Mouse (Mus musculus) limb, embryonic 13.5 days (tissue): ENCODE results near the gene Gpkow. TPM values are rescaled to one million over a fixed set of nuclear protein-coding genes. Genes with fewer than 3 reads are reported as not detected.

ENCODE experiments used
- ATAC-seq: fragments of 200-750 bp; cut with Nextera tagmentation; 2 replicates; pipeline ENCODE4 v1.8.0; 2017; ENCODE audit warnings: low read depth, moderate number of reproducible peaks, moderate TSS enrichment; ENCODE audit not compliant: low FRiP score
- H3K27ac ChIP-seq: fragments of 300-500 bp; sonication (generic); 2 replicates; pipeline ENCODE4 v1.5.1; 2015; ENCODE audit warnings: inconsistent platforms, mild to moderate bottlenecking, moderate library complexity
- H3K27me3 ChIP-seq: fragments of 300-500 bp; sonication (generic); 2 replicates; pipeline ENCODE4 v1.6.1; 2015; ENCODE audit warnings: mild to moderate bottlenecking, inconsistent platforms
- H3K36me3 ChIP-seq: fragments of 300-500 bp; sonication (generic); 2 replicates; pipeline ENCODE4 v1.6.1; 2015; ENCODE audit warnings: inconsistent platforms, mild to moderate bottlenecking, moderate library complexity
- H3K4me1 ChIP-seq: fragments of 300-500 bp; sonication (generic); 2 replicates; pipeline ENCODE4 v1.6.1; 2015; ENCODE audit warnings: inconsistent platforms
- H3K4me2 ChIP-seq: fragments of 300-500 bp; sonication (generic); replicated peaks from 2 replicates; pipeline ENCODE4 v1.6.1; 2015; ENCODE audit warnings: inconsistent platforms, mild to moderate bottlenecking, moderate library complexity
- H3K4me3 ChIP-seq: fragments of 300-500 bp; sonication (generic); 2 replicates; pipeline ENCODE4 v1.5.1; 2015; ENCODE audit warnings: moderate library complexity, mild to moderate bottlenecking, inconsistent platforms
- H3K9ac ChIP-seq: fragments of 300-500 bp; sonication (generic); 2 replicates; pipeline ENCODE4 v1.6.1; 2015; ENCODE audit warnings: mild to moderate bottlenecking, inconsistent platforms
- H3K9me3 ChIP-seq: fragments of 300-500 bp; sonication (generic); 2 replicates; pipeline ENCODE4 v1.6.1; 2016; ENCODE audit warnings: inconsistent platforms
- WGBS: fragments of 180-500 bp; shearing (Covaris S2); methylation state at CpG from one replicate; pipeline ENCODE4 v1.1.7; 2015; 5-methylcytosine and 5-hydroxymethylcytosine counted together
- polyA plus RNA-seq: library from polyadenylated mRNA; unstranded; fragments of >200 nt; fragmentation: Nextera tagmentation; extraction: Ambion mirVana; gene quantifications from 2 replicates; pipeline ENCODE4 v1.2.1, GENCODE M21; 2015

Gpkow gene
- 40.8 and 42.6 TPM in 2 replicates for polyA plus RNA-seq

DNA sequence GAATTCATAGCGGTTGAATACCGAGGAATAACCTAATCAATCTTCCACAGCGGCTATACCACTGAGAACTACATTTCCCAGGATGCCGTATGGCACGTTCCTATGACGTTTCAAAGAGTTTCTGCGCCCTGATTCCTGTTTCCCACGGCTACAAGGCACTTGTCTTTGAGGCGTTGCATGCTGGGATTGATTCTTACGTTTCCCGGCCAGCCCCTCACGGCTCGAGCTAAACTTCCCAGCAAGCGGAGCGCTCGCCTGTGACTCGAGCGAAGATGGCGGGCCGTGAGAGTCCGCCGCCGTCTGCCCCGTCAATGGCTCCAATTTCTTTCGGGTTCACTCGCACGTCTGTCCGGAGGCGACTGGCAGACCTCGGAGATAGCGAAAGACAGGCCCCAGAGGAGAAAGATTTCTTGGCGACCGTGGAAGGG lies at the start of gene Gpkow:
TSS of gene Gpkow (plus strand) at position 178 of the 428 bp plus-strand sequence.
- Histone ChIP-seq H3K9ac (peak within 1 kb of the TSS; percentile 70), H3K36me3 (peaks cover 12% of the 10 kb centered on the region), H3K4me1 (peaks cover 7% of the 10 kb centered on the region; the same call in 1 of the 2 replicates), H3K27ac (no peak within 1 kb of the TSS), H3K4me3 (peak within 1 kb of the TSS; percentile 59), H3K27me3 (no peaks in the 10 kb centered on the region), H3K4me2 (peak within 1 kb of the TSS; percentile 70), H3K9me3 (no peaks in the 10 kb centered on the region)
- WGBS = 15% methylated on average over 33 of the region's 33 CpGs
- peak; percentile 97 for ATAC-seq

DNA sequence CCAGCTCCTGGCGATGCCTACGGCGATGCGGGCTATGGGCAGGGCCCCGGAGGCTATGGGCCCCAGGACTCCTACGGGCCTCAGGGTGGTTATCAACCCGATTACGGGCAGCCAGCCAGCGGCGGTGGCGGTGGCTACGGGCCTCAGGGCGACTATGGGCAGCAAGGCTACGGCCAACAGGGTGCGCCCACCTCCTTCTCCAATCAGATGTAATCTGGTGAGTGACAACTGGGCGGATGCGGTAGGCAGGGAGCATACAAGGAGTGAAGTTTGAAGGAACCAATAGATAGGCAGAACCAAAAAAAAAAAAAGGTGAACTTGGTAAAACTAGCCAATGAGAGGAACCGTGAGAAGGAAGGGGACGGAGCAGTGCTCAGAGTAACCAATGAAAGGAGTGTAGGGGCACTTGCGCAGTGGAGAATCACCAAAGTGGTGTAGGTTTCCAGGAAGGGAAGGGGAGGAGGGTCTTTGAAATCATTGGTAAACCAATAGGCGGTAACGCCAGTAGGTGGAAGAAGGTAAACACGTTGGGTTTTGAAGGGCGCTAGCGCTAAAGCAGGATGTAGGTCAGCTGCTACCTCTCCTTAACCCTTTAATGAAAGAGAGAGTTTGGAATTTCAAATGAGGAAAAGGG lies 48.1 kb upstream of the Gpkow start:
- ATAC-seq = peak; percentile 98
- no peaks in the 10 kb centered on the region for H3K27me3 ChIP-seq
- peak overlapping the region; percentile 61 for H3K27ac ChIP-seq
- no peaks in the 10 kb centered on the region for H3K4me1 ChIP-seq
- H3K9me3 ChIP-seq = no peaks in the 10 kb centered on the region
- WGBS = 12% methylated on average over 25 of the region's 25 CpGs
- H3K9ac ChIP-seq = peak overlapping the region; percentile 69
- H3K4me3 ChIP-seq = peak overlapping the region; percentile 51
- H3K4me2 ChIP-seq = peak overlapping the region; percentile 62
- no peaks in the 10 kb centered on the region for H3K36me3 ChIP-seq

DNA sequence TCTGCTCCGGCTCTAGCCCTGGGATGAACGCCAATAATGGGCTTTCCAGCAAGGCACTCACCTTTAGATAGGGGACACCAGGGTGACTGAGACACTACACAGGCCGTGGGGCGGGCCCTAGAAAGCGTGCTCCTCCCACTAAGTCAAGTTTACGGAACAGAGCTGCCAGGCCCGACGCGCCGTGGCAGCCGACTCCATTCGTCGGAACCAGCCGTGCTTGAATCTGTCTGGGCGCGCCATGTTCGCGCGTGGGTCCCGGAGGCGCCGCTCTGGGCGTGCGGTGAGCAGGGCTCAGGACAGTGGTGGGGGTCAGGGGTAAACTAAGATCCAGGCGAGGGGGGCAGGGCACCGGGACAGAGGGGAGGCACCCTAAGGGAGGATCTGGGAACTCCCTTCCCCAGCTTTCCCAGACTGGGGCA lies 39.7 kb upstream of the Gpkow start, which contains the start of gene Prickle3:
TSS of gene Prickle3 (plus strand) at position 40 of the 419 bp plus-strand sequence.
- Histone ChIP-seq H3K4me3 (peak within 1 kb of the TSS; percentile 51), H3K4me1 (peaks cover 11% of the 10 kb centered on the region; the same call in 1 of the 2 replicates), H3K27me3 (no peaks in the 10 kb centered on the region), H3K9me3 (no peaks in the 10 kb centered on the region), H3K36me3 (no peaks in the 10 kb centered on the region), H3K9ac (peak within 1 kb of the TSS; percentile 70), H3K4me2 (peak within 1 kb of the TSS; percentile 65), H3K27ac (peak within 1 kb of the TSS; percentile 33)
- peak; percentile 81 for ATAC-seq
- WGBS = 26% methylated on average over 26 of the region's 26 CpGs

DNA sequence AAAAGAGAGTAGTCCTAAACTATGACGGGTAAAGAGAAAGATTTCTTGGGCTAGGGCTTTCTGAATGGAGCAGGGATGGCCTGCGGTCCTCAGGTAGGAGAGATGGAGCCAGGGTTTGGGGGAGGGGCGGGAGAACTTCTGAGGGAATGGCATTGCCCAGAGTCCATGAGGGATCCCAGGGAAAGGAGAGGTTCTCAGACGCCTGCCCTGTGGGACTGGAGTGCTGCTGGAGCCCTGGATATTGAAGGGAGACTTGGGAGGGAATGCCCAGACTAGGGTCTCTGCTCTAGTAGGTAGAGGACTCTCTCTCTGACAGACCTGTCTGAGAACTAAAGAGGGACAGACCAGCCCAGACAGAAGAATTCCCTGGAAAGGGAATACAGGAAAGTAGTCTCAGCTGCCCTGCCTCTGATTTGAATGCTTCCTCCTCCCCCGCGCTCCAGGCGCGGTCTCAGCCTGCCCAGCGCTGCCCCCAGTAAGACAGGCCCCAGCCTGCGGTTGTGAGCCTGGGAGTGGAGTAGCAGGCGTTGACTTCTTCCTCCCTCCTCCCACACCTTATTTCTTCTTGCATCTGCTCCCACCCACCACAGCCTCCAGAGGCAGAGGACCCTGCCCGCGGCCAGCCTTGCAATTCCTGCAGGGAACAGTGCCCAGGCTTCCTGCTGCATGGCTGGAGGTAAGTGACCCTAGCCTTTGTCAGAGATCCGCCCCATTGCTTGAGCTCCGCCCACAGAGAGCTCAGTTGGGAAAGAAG lies 38.7 kb upstream of the Gpkow start:
- peak overlapping the region; percentile 70 for H3K9ac ChIP-seq

DNA sequence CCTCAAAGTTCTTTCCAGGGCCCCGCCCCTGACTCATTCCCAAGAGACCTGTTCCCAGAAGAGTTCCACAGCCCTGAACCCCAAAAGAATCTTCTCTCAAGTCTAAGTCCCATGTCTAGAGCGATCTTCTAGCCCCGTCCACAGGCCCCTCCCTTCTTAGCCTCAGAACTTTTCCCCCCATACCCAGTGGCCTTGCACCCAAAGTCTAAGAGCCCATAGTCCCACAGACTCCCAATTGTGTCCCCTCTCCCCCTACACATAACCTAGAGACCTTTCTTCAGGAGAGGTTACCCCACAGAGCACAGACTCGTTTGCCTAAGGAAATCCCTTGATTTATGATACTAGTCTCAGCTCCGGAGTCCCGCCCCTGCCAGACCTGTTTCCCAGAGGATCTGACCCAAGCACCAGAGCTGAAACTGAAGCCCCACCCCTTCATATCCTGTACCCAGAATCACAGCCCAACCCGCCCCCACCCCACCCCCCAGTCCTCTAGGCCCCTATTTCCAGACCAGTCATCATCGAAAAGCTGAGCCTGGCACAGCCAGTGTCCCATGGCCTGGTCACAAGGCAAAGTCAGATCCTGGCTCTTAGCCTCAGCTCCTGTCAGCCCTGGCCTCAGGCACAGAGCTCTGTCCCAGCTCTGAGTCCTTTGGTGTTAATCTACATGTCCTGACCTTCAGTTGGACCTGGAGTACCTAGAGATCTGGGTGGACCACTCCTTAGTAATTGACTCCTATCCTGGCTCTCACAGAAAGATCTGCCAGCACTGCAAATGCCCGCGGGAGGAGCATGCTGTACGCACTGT lies 37.9 kb upstream of the Gpkow start:
- no peaks in the 10 kb centered on the region for H3K9me3 ChIP-seq
- H3K4me3 ChIP-seq = peak overlapping the region; percentile 51
- 48% methylated on average over 11 of the region's 11 CpGs for WGBS
- H3K27me3 ChIP-seq = no peaks in the 10 kb centered on the region
- no peaks in the 10 kb centered on the region for H3K36me3 ChIP-seq
- peaks cover 11% of the 10 kb centered on the region; the same call in 1 of the 2 replicates for H3K4me1 ChIP-seq
- H3K9ac ChIP-seq = no peak overlapping the region
- no peak overlapping the region for H3K27ac ChIP-seq
- peak overlapping the region; percentile 65 for H3K4me2 ChIP-seq
- peak; percentile 6; the same call in 1 of the 2 replicates for ATAC-seq

More for the DNA sequence above, 38.7 kb upstream of the Gpkow start:
- Histone ChIP-seq H3K4me1 (peaks cover 11% of the 10 kb centered on the region; the same call in 1 of the 2 replicates), H3K4me2 (peak overlapping the region; percentile 65), H3K36me3 (no peaks in the 10 kb centered on the region), H3K27me3 (no peaks in the 10 kb centered on the region), H3K27ac (peak overlapping the region; percentile 33), H3K9me3 (no peaks in the 10 kb centered on the region), H3K4me3 (peak overlapping the region; percentile 51)
- peak; percentile 54 for ATAC-seq
- WGBS = 14% methylated on average over 15 of the region's 15 CpGs

DNA sequence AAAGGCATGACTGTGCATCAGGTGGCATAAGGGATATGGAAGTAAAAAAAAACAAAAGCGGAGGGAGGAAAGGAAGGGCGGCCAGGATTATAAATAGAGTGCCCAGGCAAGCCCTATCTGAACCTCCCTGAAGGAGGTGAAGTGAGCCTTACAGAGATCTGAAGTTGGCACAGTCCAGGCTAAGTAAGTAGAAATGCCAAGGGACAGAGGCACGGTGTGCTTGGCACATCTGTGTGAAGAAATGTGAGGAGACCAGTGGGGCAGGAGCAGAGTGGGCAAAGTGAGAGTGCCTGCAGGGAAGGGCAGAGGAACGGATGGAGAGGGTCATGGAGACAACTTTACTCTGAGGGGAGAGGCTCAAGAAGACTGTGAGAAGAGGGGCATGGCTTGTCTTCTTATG lies 35.8 kb upstream of the Gpkow start:
- WGBS = 77% methylated on average over 4 of the region's 4 CpGs
- ATAC-seq = no peak
- Histone ChIP-seq H3K4me3 (no peak overlapping the region), H3K4me2 (no peak overlapping the region), H3K36me3 (peaks cover 6% of the 10 kb centered on the region), H3K4me1 (peaks cover 11% of the 10 kb centered on the region; the same call in 1 of the 2 replicates), H3K9me3 (no peaks in the 10 kb centered on the region), H3K9ac (no peak overlapping the region), H3K27ac (no peak overlapping the region), H3K27me3 (no peaks in the 10 kb centered on the region)

DNA sequence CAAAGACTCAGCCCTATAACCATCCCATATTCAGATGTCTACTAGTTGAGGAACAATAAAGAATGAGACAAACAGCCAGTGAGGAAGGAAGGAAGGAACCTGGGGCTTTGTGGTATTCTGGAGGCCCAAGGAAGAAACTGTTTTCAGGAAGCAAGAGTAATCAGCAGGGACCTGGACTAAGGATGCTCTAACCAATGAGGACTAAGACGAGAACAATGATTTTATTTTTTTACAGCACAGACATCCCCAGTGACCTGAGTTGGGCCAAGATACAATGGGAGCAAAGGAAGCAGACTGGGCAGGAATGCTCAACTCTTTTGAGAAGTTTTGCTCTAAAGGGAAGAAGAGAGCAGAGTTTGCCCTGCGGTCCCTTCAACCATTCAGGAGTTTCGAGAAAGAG lies 34.0 kb upstream of the Gpkow start:
- Histone ChIP-seq H3K4me1 (peaks cover 10% of the 10 kb centered on the region; the same call in 1 of the 2 replicates), H3K4me2 (no peak overlapping the region), H3K9me3 (no peaks in the 10 kb centered on the region), H3K27me3 (no peaks in the 10 kb centered on the region), H3K9ac (no peak overlapping the region), H3K4me3 (no peak overlapping the region), H3K36me3 (peaks cover 17% of the 10 kb centered on the region), H3K27ac (no peak overlapping the region)
- ATAC-seq = no peak
- 81% methylated on average over 3 of the region's 3 CpGs for WGBS

DNA sequence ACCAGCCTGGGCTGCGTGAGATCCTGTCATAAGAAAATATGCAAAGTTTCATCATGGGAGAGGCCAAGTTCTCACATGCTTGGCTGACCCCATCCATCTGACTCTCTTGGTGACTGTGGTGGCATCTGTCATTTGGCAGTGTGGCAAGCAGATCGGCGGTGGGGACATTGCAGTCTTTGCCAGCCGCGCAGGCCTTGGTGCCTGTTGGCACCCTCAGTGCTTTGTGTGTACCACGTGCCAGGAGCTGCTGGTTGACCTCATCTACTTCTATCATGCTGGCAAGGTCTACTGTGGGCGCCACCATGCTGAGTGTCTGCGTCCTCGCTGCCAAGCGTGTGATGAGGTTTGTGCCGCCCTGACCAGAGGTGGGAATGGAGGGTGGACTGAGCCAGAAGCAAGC lies 32.1 kb upstream of the Gpkow start:
- no peak overlapping the region for H3K4me3 ChIP-seq
- 94% methylated on average over 11 of the region's 11 CpGs for WGBS
- H3K36me3 ChIP-seq = peaks cover 23% of the 10 kb centered on the region
- no peak for ATAC-seq
- H3K9me3 ChIP-seq = no peaks in the 10 kb centered on the region
- no peaks in the 10 kb centered on the region for H3K4me1 ChIP-seq
- no peak overlapping the region for H3K9ac ChIP-seq
- H3K27me3 ChIP-seq = no peaks in the 10 kb centered on the region
- H3K4me2 ChIP-seq = no peak overlapping the region
- no peak overlapping the region for H3K27ac ChIP-seq

DNA sequence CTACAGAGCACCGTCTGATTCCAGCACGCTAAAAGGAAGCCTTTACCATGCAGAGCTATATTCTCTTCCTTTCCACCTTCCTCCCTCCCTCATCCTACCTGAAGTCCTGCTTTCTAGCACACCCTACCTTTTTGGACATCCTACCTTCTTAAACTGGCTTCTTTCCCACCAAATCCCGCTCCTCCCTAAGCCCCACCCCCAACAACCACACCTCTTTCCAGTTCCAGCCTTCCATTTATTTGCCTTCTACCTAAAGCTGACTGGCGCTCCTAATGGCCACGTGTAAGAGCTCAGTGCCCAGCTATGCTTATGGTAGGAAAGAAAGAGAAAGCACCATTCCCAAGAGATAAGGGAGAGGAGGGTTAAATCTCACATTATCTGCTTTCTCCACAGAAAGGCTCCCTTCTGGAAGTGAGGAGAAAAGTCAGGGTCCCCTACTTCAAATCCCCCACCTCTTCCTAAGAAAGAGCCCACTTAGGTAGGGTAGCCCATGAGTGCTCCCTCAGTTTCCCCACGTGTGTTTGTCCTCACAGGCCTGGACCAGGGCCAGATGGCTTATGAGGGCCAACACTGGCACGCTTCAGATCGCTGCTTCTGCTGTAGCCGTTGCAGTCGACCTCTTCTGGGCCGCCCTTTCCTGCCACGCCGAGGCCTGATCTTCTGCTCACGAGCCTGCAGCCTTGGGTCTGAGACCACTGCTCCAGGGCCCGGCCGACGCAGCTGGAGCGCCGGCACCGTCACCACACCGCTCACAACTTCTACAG lies 31.0 kb upstream of the Gpkow start:
- Histone ChIP-seq H3K36me3 (peaks cover 23% of the 10 kb centered on the region), H3K27me3 (no peaks in the 10 kb centered on the region), H3K4me1 (no peaks in the 10 kb centered on the region), H3K4me3 (no peak overlapping the region), H3K9ac (no peak overlapping the region), H3K27ac (no peak overlapping the region), H3K4me2 (no peak overlapping the region), H3K9me3 (no peaks in the 10 kb centered on the region)
- no peak for ATAC-seq
- 74% methylated on average over 21 of the region's 21 CpGs for WGBS

DNA sequence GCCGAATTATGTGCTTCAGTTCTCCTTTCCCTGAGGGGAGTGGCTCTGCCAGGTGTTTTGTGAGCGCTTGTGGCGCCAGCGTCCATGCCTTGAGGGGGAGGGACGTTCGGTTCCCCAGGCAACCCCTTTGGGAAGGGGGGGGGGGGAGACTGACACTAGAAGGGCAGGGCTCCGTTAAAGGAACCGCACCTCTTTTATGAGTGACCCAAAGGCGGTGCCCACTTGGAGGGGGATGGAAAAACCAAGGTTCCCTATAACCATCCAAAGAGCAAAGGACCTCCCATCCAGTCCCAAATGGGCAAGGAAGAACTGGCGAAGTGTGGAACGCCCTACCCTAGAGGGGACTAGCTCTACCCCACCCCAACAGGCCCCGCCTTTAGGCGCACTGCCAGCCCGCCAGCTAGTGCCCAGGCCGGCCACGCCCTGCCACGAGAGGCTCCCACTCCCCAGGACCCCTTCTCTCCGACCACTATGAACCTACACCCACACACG lies 26.5 kb upstream of the Gpkow start:
- peaks cover 18% of the 10 kb centered on the region for H3K4me1 ChIP-seq
- peak; percentile 49 for ATAC-seq
- H3K27me3 ChIP-seq = no peaks in the 10 kb centered on the region
- WGBS = 22% methylated on average over 15 of the region's 19 CpGs
- peak overlapping the region; percentile 66; the same call in 1 of the 2 replicates for H3K9ac ChIP-seq
- H3K4me2 ChIP-seq = peak overlapping the region; percentile 62
- peaks cover 19% of the 10 kb centered on the region for H3K36me3 ChIP-seq
- peak overlapping the region; percentile 52 for H3K4me3 ChIP-seq
- H3K9me3 ChIP-seq = no peaks in the 10 kb centered on the region
- peak overlapping the region; percentile 55; the same call in 1 of the 2 replicates for H3K27ac ChIP-seq
